Mouse (Mus musculus) stomach, postnatal 0 days (tissue): ENCODE measurements around the gene Mlec.

ENCODE experiments used
- CTCF ChIP-seq: IDR thresholded peaks from 2 replicates; pipeline ENCODE4 v1.5.1; 2016; ENCODE audit warnings: antibody characterized with exemption, low read depth, mild to moderate bottlenecking, moderate library complexity
- EP300 ChIP-seq: optimal IDR thresholded peaks from 2 replicates; pipeline ENCODE3; 2016; ENCODE audit warnings: antibody characterized with exemption

- TF ChIP-seq CTCF (no peak), EP300 (no peak)
Observed at GRCm38 (mm10) chr5:115181248-115181940, 23.4 kb upstream of the Mlec start.
